Mouse (Mus musculus): Measurements from ENCODE around the gene Emc4.

Emc4 gene

DNA sequence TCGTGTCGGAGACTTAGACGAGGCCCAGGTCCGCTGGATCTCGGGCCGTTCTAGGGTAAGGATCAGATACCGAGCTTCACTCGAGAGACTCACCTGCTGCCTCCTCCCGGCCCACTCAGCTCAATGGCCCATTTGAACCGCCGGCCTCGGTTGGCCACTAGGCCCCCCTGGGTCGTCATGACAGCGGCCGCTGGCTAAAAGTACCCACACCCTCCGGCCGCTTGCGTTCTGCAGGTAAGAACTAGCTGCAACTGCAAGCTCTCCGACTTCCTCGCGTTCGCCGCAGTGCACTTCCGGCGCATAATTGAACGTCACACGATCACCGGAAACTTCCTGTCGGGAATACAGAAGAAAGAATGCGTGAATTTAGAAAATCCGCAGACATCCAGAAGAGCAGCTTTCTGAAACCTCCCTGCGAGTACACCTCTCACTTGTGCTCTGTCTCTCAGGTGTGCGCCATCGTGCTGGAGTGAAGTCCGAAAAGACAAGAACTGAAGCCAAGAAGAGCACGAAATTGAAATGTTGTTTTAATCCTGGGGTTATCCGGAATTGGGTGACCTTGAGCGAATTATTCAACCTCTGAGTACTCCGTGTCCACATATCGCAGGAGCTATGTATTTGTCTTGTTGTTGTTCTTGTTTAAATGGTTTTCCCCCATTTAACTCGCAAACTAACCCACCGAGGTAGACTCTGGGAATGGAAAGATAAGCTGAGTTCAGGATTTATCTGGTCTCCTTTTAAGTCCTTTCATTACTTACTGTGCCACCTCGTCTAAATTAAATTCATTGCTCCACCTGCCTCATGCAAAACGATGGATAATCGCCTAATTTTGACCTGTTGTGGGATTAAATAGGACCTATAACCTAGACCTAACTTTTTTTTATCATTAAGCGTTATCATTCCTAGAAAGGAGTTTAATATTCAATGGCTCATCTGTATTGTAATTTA lies at the start of gene Emc4:
Gene Emc4, minus strand, starts transcription at position 302 of the 948 bp plus-strand sequence.
- DNase-seq, result peak; percentile 93

DNA sequence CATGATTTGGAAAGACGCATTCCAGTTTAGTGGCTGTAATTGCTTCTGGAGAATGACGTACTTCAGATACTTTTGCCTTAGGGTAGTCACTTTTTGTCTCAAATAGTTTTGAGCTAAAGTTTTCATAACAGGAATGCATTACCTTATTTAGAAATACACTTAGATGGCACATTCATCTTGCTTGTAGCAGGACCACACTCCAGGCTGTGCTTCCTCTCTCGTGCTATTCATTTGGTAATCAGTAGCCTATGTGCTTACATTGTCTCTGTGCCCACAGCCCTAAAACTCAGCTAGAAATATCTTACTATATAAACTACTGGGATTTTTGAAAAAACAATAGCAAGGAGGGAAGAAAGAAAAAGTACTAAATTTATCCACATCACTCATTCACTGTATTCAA lies 39.2 kb upstream of the Emc4 start:
- DNase-seq, result no peak

DNA sequence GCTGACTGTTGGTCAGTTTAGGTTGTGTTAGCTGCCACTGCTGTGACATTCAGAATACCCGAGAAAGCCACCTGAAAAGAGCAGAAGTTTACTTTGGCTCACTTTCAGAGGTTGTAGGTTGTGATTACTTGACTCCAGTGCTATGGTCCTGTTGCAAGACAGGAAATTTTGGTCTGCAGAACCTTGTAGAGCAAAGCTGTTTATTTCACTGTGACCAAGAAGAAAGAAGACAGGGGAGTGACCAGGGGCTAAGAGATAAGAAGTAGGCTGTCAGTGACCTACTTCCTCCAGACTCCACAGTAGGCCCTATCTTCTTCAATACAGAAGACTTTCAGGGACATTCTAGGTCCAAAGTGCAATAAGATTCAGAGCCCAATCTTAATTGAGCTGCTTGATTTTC lies 28.8 kb upstream of the Emc4 start:
- DNase-seq, result no peak

DNA sequence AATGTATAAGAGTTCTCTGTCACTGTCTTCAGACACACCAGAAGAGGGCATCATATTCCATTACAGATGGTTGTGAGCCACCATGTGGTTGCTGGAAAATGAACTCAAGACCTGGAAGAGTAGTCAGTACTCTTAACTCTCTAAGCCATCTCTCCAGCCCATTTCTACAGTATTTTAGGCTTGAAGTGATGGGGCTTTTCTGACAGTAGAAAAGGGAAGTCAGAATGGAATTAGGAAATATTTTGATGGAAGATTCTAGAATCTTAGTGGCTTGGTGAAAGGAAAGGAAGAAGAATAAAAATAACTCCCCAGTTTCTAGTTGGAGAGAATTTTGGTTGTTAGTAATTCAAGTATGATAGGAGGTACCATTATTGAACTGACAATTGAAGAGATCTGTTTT lies 26.1 kb upstream of the Emc4 start:
- no peak for DNase-seq

DNA sequence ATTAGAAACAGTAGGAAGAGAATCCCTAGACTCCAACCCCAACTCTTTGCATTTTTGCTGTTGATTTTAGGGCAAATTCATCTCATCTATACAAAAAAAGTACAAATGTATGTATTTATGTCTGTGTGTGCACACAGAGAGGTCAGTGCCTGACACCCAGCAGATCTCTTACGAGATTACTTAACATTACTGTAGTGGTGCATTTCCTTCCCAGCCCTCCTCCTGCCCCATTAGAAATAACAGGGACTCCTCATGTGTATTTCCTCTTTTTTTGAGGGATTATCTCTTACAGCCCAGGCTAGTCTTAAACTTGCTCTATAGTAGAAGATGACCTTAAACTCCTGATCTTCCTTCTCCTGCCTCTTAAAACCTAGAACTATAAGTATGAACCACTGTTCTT lies 24.9 kb upstream of the Emc4 start:
- no peak for DNase-seq

DNA sequence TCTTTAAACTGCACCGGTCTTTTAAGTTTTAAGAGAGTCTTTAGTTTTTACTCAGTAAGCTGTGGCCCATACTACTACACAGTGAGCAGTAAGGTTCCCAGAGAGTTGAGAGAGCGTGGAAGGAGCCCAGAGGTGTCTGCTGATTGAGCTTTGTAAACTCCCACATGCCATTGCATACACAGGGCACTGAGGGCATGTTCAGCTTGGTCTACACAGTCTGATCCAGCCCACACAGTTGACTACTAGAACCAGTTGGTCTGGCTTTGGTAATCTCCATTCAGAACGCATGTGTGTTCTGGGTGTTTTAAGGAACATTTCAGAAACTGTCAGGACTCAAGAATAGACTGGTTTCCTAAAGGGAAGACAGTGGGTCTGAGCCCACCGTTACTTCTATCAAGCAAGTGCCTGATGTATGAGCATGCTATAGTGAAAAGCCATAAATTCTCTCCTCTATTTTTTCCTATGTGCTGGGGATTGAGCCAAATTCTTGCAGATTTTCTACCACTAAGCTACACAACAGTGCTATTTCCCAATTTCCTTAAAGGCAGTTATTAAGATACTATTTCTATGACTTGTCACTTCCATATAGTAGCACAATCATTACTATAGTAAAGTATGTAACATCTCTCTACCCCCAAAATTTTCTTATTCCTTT lies 23.6 kb upstream of the Emc4 start:
- DNase-seq, result peak; percentile 14

DNA sequence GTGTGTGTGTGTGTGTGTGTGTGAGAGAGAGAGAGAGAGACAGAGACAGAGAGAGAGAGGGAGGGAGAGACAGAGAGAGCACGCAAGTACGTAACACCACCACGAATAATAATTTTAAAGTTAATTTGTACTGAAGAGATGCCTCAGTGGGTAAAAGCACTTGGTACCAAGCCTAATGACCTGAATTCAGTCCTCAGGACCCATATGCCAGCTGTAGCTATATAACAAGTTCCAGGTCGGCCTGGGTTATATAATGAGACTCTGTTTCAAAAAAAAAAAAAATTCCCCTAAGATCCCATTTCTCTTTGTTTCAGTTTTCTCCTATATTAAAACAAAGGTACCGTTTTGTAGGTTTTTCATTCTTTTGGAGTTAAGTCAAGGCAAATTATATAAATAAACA lies 23.0 kb upstream of the Emc4 start:
- DNase-seq, result no peak

DNA sequence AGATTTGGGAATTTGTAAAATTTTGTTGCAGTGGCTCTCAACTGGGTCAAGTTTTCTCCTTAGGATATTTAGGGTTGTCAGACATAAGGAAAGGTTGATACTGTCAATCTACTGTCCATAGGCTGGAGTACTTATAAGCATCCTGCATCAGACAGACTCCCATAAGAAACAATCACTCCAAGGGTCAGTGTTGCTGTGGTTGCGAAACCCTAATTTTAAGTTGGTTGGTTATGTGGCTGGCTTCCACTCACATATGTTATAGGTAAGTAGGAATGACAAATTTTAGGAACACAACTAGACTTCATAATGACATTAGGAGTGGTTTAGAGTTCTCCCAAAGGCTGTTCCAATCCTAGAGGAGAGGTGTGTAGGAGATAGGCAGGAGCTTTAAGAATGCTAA lies 13.4 kb upstream of the Emc4 start:
- DNase-seq, result no peak

DNA sequence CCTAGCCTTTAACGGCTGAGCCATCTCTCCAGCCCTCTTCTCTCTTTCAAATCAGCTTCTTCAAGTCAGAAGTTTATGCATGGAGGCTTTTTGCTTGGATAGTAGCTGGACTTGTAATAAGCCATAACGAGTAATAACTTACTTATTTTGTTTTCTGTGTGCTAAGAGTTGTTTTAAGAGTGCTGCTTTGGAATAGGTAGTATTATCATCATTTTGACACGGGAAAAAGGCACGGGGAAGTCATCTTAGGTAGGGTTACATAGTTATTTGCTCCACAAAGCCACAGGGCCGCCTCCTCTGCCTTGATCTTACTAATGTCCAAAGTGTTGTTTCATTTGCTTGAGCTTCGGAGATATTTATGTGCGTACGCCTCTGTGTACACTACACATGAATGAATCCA lies 12.3 kb upstream of the Emc4 start:
- DNase-seq, result no peak

DNA sequence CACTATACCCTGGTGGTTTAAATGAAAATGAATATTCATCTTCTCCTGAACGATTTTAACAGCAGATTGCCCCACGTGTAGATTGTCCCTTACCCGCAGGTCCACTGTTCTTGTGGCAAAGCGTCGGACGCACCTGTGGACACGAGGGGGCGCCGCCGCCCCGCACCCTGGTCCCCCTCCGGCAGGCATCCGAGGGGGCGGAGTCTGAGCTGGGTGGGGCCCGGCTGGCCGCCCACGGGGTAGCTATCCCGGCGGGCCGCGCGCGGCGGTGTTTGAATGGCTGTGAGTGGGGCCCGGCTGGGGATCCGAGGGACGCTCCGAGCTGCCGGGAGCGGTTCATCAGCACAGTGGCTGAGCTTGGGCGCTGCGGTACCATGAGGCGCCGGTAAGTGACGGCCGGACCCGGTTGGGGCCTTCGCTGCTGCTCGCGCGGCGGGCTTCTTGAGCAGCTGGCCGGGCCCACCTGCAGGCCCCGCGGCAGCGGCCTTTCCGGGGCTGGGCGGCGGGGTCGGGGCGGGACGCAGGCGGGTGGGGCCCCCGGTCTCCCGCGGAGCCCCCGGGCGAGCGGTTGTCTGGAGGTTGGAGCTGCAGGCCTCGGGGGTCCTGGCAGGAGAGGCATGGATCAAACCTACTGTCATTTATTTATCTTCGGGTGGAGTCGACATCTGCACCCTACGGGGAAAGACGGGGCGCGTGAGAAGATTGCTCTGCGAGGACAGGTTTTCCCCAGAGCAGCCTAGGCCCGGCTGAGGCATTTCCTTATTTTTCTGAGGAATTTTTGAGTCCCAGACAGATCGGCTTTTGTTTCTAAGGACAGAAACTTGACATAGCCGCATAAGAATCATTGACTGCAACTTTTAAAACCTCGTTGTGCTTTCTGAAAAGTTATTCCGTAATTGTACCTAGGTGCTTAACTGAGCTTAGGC lies 11.4 kb upstream of the Emc4 start, which contains the start of gene Katnbl1:
Gene Katnbl1, plus strand, starts transcription at position 239 of the 926 bp plus-strand sequence.
- peak; percentile 96 for DNase-seq

DNA sequence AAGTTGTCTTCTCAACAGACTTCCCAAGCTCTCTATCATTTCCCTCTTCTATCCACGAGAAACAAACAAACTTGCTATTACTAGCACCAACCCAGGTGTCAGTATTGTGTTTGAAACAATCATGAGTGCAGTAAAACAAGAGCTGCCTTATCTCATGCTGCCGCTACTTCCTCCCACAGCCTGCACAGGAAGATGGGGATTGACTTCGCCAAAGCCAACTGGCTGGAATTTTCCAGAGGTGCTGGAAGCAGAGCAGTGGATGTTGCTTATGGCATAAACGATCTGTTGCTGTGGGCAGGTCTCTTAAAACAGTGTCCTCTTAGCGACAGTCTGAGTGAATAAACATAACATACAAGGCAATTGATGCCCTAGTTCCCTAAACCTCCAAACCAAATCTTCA lies 6.8 kb upstream of the Emc4 start:
- DNase-seq, result peak; percentile 27

DNA sequence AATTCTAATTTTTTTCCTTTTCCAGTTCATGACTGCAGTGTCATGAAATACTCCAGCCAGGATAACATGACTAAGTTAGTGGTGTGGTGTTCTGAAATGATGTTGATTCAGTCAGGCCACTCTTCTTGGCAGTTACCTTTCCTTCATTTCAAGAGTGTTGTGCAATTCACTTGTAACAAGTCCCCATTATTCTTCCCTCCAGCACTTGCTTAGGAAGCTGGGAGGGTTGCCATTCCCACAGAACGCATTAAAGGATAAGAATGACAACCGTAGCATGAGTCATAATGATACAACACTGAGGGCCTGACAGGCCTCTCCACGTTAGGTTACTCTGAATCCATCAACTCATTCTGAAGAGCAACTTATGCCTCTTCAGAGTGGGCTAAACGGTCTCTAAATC lies 5.3 kb upstream of the Emc4 start:
- no peak for DNase-seq

DNA sequence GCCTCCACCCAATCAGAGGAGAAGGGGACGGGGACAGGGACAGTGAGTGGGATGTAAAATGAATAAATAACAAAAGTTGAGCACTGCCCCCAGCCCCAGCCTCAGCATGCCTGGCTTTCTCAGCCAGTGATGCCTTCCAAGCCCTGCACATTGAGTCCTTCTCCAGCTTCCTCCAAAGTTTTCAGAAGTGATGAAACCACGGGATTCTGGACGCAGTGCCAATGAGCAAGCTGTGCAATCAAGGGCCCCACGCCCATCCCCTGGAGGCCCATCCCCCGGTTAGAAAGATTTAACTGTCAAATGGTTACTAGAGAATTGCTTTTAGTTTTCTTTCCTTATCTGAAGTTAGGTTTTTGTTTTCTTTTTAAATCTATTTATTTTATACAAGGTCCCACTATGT lies 2.1 kb upstream of the Emc4 start:
- no peak for DNase-seq

DNA sequence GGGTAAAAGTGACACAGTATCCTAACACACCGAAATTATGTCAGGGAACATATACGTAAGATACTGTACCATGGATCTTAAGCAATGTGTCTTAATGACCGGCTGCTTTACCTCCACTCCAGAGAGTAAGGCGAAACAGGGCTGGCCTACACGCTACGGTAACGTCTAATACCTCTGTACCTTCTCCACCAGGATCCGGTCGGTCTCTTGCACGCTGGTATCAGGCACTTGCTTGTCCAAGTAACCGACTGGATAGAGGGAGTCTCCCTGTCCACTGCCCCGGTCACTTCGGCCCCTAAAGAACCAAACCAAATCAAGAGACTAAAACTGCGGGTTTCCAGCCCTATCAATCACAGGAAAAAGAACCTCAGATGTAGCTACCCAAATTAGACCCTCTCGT lies 605 bp downstream of the Emc4 start:
- DNase-seq, result no peak

DNA sequence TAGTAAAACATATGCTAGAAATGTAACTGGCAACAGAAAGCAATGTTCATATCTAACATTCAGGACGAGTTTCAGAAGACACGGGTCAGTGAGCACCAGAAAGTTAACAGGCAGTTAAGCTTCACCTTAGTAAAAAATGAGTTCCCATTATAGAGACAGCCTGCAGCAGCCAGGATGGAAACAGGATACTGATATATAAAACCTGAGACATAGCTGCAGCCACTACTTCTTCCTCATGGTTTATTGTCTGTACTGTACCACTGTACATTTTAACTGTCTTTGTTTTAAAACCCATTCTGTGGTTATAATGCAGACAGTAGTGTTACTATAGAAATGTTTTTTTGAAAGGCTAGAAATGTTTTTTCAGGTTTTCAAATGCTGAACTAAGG lies 7.1 kb downstream of the Emc4 start:
- no peak for DNase-seq

DNA sequence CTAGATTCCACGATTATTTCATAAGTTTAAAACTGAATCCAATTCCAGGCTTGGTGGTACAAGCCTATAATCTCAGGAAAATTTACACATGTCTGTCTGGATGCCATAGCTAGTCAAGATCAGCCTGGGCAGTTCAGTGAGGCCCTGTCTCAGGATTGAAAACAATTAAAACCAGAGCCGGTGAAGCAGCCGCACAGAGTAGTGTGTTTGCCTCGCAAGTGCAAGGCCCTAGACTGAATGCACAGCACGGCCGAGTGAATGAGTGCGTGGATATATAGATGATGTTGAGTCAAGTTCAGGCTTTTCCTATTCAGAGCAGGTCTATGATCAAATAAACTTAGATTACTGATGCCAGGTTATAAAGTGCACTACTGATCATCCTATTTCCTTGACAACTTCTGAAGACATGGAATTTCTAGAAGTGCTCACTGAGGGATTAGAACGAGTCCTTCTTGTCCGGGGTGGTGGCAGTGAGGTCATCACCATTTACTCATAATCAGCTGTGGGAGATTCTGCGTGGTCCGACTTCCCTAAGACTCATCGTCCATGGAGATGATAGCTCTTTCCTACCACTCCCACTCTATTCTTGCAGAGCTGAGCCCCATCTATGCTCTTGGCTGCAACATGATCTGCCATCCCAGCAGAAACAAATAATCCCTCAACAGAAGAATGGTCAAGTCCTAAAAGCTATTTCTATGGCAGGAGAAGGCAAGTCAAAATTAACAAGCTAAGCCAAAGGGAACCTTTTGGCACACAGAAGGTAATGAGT lies 7.6 kb downstream of the Emc4 start:
- DNase-seq, result no peak

DNA sequence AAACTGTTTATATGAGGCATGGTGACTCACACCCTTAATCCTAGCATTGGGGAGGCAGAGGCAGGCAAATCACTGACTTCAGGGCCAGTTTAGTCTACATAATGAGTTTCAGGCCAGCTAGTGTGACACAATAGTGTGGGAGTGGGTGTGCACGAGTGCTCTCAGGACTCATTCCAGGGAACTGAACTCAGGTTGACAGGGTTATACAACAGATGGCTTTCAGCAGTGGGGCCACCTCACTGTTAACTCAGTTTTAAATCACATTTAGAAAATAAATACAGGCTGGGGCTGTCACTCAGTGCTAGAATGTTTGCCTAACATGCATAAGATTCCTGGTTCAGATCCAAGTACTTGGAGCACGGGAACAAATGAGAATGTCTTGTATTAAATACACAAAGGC lies 8.2 kb downstream of the Emc4 start:
- DNase-seq, result no peak

DNA sequence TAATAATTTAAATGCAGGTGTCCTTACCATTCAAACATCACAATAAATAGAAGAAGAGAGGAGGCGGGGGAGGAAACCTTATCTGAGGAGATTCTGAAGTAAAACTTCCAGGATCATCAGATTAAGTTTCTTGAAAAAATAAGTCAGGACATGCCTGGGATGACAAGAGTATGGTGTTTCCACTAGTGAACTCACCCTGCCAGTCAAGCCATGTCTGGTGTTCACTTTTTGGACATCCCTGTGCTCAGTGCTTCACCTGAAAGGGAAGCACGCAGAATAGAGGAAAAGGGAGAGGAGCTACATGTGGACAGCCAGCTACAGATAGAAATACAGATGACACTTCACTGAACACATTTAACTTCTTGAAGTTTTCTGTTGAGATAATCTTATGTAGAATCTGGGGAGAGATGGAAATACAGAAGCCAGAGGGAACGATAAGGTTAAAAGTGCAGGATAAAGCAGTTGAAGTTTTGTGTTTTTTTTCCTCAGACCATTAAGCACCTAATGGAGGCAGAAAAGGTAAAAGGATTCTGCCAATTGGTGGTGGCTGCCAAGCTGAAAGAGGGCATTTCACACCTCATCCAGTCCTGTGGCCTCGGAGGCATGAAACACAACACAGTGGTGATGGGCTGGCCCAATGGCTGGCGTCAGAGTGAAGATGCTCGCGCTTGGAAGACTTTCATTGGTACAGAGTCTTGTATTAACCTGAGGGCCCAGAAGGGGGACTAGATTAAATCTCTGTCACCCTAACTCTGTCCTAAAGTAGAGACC lies 14.0 kb downstream of the Emc4 start:
- DNase-seq, result no peak

DNA sequence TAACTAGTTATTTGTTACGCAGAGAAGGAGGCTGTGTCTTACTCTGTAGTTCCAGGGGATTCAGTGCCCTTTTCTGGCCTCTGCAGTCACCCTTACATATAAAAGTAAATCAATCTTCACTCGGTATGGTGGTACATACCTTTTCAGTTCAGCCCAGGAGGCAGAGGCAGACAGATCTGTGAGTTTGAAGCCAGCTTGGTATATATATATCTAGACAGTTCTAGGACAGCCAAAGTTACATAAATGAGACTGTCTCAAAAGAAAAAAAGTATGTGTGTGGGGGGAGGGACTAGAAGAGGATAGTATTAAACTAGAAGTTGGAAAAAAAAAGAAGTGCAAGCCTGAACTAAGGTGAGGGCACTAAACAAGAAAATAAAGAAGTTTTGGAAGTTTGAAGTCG lies 19.6 kb downstream of the Emc4 start:
- DNase-seq, result no peak

DNA sequence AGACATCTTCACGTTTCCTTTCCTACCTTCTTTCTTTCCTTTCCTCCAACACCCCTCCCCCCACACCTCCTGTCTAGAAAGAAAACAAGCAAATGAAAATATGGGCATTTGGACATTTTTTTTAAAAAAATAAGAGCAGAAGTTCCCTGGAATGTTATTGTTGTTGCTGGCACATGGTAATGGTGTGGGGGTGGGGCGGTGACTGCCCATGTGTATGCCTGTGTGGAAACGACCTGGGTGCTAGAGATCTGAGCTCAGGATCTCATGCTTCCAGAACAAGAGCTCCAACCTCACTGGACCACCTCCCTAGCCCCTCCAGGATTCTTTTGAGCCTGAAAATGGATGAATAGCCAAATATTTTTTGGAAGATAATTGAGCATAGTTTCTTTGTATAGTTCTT lies 26.7 kb downstream of the Emc4 start:
- DNase-seq, result peak; percentile 17

DNA sequence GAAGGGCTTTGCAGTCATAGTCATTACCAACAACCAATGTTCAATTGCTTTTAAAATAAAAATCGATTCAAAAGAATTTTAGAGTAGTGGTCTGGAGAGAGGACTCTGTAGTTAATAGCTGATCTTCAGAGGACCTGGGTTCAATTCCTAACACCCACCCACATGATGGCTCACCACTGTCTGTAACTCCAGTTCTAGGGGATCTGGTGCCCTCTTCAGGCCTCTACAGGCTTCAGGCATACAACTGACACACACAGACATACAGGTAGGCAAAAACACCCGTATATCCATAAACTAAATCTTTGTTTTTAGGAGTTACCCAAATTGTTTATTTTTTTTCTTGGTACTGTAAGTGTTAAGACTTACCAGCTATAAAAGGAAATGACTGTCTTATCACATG lies 28.1 kb downstream of the Emc4 start:
- DNase-seq, result no peak

DNA sequence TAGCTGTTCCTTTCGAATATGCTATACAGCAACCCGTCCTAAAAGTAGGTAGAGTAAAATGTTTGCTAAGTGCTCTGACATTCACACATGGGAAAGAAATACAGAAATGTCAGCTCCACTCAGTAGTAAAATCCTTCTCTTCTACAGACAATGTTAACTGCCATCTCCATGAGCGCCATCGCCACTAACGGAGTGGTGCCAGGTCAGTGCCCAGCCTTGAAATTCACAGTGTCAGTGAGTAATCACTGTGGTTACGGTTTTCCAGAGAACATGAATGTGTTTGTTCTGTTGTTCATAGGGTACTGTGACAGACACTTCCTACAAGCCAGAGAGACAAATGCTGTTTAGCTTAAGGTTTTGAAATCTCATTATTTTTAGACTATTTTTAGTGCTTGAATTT lies 30.6 kb downstream of the Emc4 start:
- no peak for DNase-seq
